Mouse (Mus musculus) liver, embryonic 15.5 days (tissue): ENCODE results near the gene Mex3a. TPM values are rescaled to one million over a fixed set of nuclear protein-coding genes. Genes with fewer than 3 reads are reported as not detected.

Experiments
- ATAC-seq: fragments of 200-750 bp; cut with Nextera tagmentation; 2 replicates; pipeline ENCODE4 v1.8.0; 2017; ENCODE audit warnings: moderate number of reproducible peaks, mild to moderate bottlenecking, moderate library complexity; ENCODE audit not compliant: insufficient read depth
- H3K27ac ChIP-seq: fragments of 300-500 bp; sonication (generic); replicated peaks from 2 replicates; pipeline ENCODE4 v1.5.1; 2015; ENCODE audit warnings: mild to moderate bottlenecking, inconsistent platforms
- H3K27me3 ChIP-seq: fragments of 300-500 bp; sonication (generic); 2 replicates; pipeline ENCODE4 v1.6.1; 2015; ENCODE audit warnings: mild to moderate bottlenecking, inconsistent platforms
- H3K36me3 ChIP-seq: fragments of 300-500 bp; sonication (generic); replicated peaks from 2 replicates; pipeline ENCODE4 v1.6.1; 2015; ENCODE audit warnings: moderate library complexity, mild to moderate bottlenecking, inconsistent platforms
- H3K4me1 ChIP-seq: fragments of 300-500 bp; sonication (generic); replicated peaks from 2 replicates; pipeline ENCODE4 v1.6.1; 2015; ENCODE audit warnings: inconsistent platforms
- H3K4me2 ChIP-seq: fragments of 300-500 bp; sonication (generic); 2 replicates; pipeline ENCODE4 v1.6.1; 2015; ENCODE audit warnings: moderate library complexity, mild to moderate bottlenecking, inconsistent platforms
- H3K4me3 ChIP-seq: fragments of 300-500 bp; sonication (generic); replicated peaks from 2 replicates; pipeline ENCODE4 v1.5.1; 2015; ENCODE audit warnings: mild to moderate bottlenecking, inconsistent platforms
- H3K9ac ChIP-seq: fragments of 300-500 bp; sonication (generic); 2 replicates; pipeline ENCODE4 v1.6.1; 2015; ENCODE audit warnings: moderate library complexity, mild to moderate bottlenecking, inconsistent platforms
- H3K9me3 ChIP-seq: fragments of 300-500 bp; sonication (generic); replicated peaks from 2 replicates; pipeline ENCODE4 v1.6.1; 2016; ENCODE audit warnings: inconsistent platforms
- WGBS: fragments of 180-500 bp; shearing (Covaris S2); methylation state at CpG from one replicate; pipeline ENCODE4 v1.1.7; 2015; ENCODE audit warnings: mixed read lengths; ENCODE audit not compliant: insufficient replicate concordance; 5-methylcytosine and 5-hydroxymethylcytosine counted together
- polyA plus RNA-seq: library from polyadenylated mRNA; unstranded; fragments of >200 nt; fragmentation: Nextera tagmentation; extraction: Ambion mirVana; gene quantifications from 2 replicates; pipeline ENCODE4 v1.2.1, GENCODE M21; 2015

Mex3a gene
- polyA plus RNA-seq, 1 experiment from 2014 or later: 0.60 TPM

GRCm38 (mm10) chr3:88516407-88516806 is 15.8 kb upstream of the Mex3a start:
- H3K9me3 ChIP-seq: no peaks in the 10 kb centered on the region
- H3K4me3 ChIP-seq: no peak overlapping the region
- WGBS: 71% methylated on average over 2 of the region's 2 CpGs

GRCm38 (mm10) chr3:88518411-88518810 is 13.8 kb upstream of the Mex3a start:
- peaks cover 21% of the 10 kb centered on the region for H3K4me1 ChIP-seq
- WGBS: 62% methylated on average over 4 of the region's 4 CpGs
- H3K9me3 ChIP-seq: no peaks in the 10 kb centered on the region
- no peaks in the 10 kb centered on the region for H3K36me3 ChIP-seq
- no peak overlapping the region for H3K4me2 ChIP-seq
- H3K27ac ChIP-seq: no peak overlapping the region
- ATAC-seq: no peak
- H3K9ac ChIP-seq: no peak overlapping the region
- H3K27me3 ChIP-seq: peaks cover 38% of the 10 kb centered on the region
- no peak overlapping the region for H3K4me3 ChIP-seq

More at GRCm38 (mm10) chr3:88516407-88516806, 15.8 kb upstream of the Mex3a start:
- Histone ChIP-seq H3K36me3 (no peaks in the 10 kb centered on the region), H3K4me1 (peaks cover 34% of the 10 kb centered on the region), H3K27ac (no peak overlapping the region), H3K4me2 (no peak overlapping the region), H3K9ac (no peak overlapping the region), H3K27me3 (peaks cover 42% of the 10 kb centered on the region)
- no peak for ATAC-seq

GRCm38 (mm10) chr3:88520078-88520477 is 12.1 kb upstream of the Mex3a start:
- H3K9ac ChIP-seq: no peak overlapping the region
- 0 out of 2 replicates have a peak, but pooled peaks cover 8% of the 10 kb centered on the region for H3K4me1 ChIP-seq
- H3K27me3 ChIP-seq: peaks cover 42% of the 10 kb centered on the region
- WGBS: 51% methylated on average over 2 of the region's 2 CpGs
- H3K9me3 ChIP-seq: no peaks in the 10 kb centered on the region
- no peak overlapping the region for H3K4me3 ChIP-seq
- no peaks in the 10 kb centered on the region for H3K36me3 ChIP-seq
- ATAC-seq: no peak
- no peak overlapping the region for H3K4me2 ChIP-seq
- no peak overlapping the region for H3K27ac ChIP-seq

- WGBS: 68% methylated on average over 6 of the region's 6 CpGs
- Histone ChIP-seq H3K36me3 (no peaks in the 10 kb centered on the region), H3K4me3 (no peak overlapping the region), H3K27ac (no peak overlapping the region), H3K9ac (no peak overlapping the region), H3K4me2 (no peak overlapping the region), H3K9me3 (no peaks in the 10 kb centered on the region), H3K4me1 (peaks cover 12% of the 10 kb centered on the region), H3K27me3 (peaks cover 34% of the 10 kb centered on the region)
- no peak for ATAC-seq
Observed at GRCm38 (mm10) chr3:88521156-88521555, 11.0 kb upstream of the Mex3a start.

GRCm38 (mm10) chr3:88521803-88522331 is 10.3 kb upstream of the Mex3a start:
- peaks cover 13% of the 10 kb centered on the region for H3K4me1 ChIP-seq
- H3K27ac ChIP-seq: no peak overlapping the region
- H3K27me3 ChIP-seq: peaks cover 28% of the 10 kb centered on the region
- H3K9me3 ChIP-seq: no peaks in the 10 kb centered on the region
- H3K4me3 ChIP-seq: no peak overlapping the region
- H3K36me3 ChIP-seq: no peaks in the 10 kb centered on the region
- ATAC-seq: no peak; the same call in 1 of the 2 replicates
- H3K4me2 ChIP-seq: no peak overlapping the region
- H3K9ac ChIP-seq: no peak overlapping the region
- WGBS: 9% methylated on average over 9 of the region's 9 CpGs

GRCm38 (mm10) chr3:88523027-88523426 is 9.2 kb upstream of the Mex3a start:
- WGBS: 72% methylated on average over 8 of the region's 8 CpGs
- Histone ChIP-seq H3K36me3 (no peaks in the 10 kb centered on the region), H3K9ac (no peak overlapping the region), H3K27ac (no peak overlapping the region), H3K27me3 (peaks cover 26% of the 10 kb centered on the region), H3K9me3 (no peaks in the 10 kb centered on the region), H3K4me3 (no peak overlapping the region), H3K4me1 (peaks cover 19% of the 10 kb centered on the region), H3K4me2 (no peak overlapping the region)
- no peak for ATAC-seq

- Histone ChIP-seq H3K27me3 (peaks cover 25% of the 10 kb centered on the region), H3K4me1 (peaks cover 27% of the 10 kb centered on the region), H3K36me3 (no peaks in the 10 kb centered on the region), H3K9ac (no peak overlapping the region), H3K4me2 (no peak overlapping the region), H3K9me3 (no peaks in the 10 kb centered on the region), H3K4me3 (no peak overlapping the region), H3K27ac (no peak overlapping the region)
- 70% methylated on average over 5 of the region's 5 CpGs for WGBS
- no peak for ATAC-seq
Observed at GRCm38 (mm10) chr3:88525021-88525420, 7.2 kb upstream of the Mex3a start.

GRCm38 (mm10) chr3:88526157-88527131 is 5.8 kb upstream of the Mex3a start:
- Histone ChIP-seq H3K4me2 (no peak overlapping the region), H3K4me3 (no peak overlapping the region), H3K4me1 (peaks cover 39% of the 10 kb centered on the region), H3K9ac (no peak overlapping the region), H3K27me3 (peaks cover 20% of the 10 kb centered on the region), H3K9me3 (no peaks in the 10 kb centered on the region), H3K27ac (no peak overlapping the region), H3K36me3 (no peaks in the 10 kb centered on the region)
- 28% methylated on average over 17 of the region's 17 CpGs for WGBS
- ATAC-seq: peak; percentile 63

- Histone ChIP-seq H3K9ac (no peak overlapping the region), H3K4me3 (no peak overlapping the region), H3K27me3 (peaks cover 24% of the 10 kb centered on the region), H3K9me3 (no peaks in the 10 kb centered on the region), H3K36me3 (no peaks in the 10 kb centered on the region), H3K27ac (no peak overlapping the region), H3K4me1 (peaks cover 44% of the 10 kb centered on the region), H3K4me2 (no peak overlapping the region)
- 35% methylated on average over 8 of the region's 8 CpGs for WGBS
- no peak for ATAC-seq
Observed at GRCm38 (mm10) chr3:88527565-88527964, 4.6 kb upstream of the Mex3a start.

GRCm38 (mm10) chr3:88528646-88529045 is 3.5 kb upstream of the Mex3a start:
- peaks cover 30% of the 10 kb centered on the region for H3K27me3 ChIP-seq
- no peak for ATAC-seq
- H3K4me2 ChIP-seq: no peak overlapping the region
- H3K9me3 ChIP-seq: no peaks in the 10 kb centered on the region
- no peaks in the 10 kb centered on the region for H3K36me3 ChIP-seq
- no peak overlapping the region for H3K4me3 ChIP-seq
- peaks cover 55% of the 10 kb centered on the region for H3K4me1 ChIP-seq
- no peak overlapping the region for H3K9ac ChIP-seq
- WGBS: 79% methylated on average over 11 of the region's 11 CpGs
- no peak overlapping the region for H3K27ac ChIP-seq

- Histone ChIP-seq H3K4me1 (peaks cover 61% of the 10 kb centered on the region), H3K4me2 (no peak overlapping the region), H3K27me3 (peaks cover 31% of the 10 kb centered on the region), H3K36me3 (no peaks in the 10 kb centered on the region), H3K27ac (no peak overlapping the region), H3K9me3 (no peaks in the 10 kb centered on the region), H3K4me3 (no peak overlapping the region), H3K9ac (no peak overlapping the region)
- ATAC-seq: no peak
- WGBS: 58% methylated on average over 7 of the region's 7 CpGs
Observed at GRCm38 (mm10) chr3:88529204-88530000, 2.8 kb upstream of the Mex3a start.
